Mouse (Mus musculus) heart, embryonic 16.5 days (tissue): ENCODE results near the gene Capn10. TPM values are rescaled to one million over a fixed set of nuclear protein-coding genes. Genes with fewer than 3 reads are reported as not detected.

Experiments
- ATAC-seq: fragments of 200-750 bp; cut with Nextera tagmentation; replicated peaks from 2 replicates; pipeline ENCODE4 v1.8.0; 2017; ENCODE audit warnings: moderate number of reproducible peaks; ENCODE audit not compliant: insufficient read depth, low FRiP score; ENCODE audit errors: extremely low read depth
- H3K27ac ChIP-seq: fragments of 300-500 bp; sonication (generic); 2 replicates; pipeline ENCODE4 v1.5.1; 2014; ENCODE audit warnings: mild to moderate bottlenecking, low read length, control low read depth, moderate library complexity
- H3K27me3 ChIP-seq: fragments of 300-500 bp; sonication (generic); 2 replicates; pipeline ENCODE4 v1.6.1; 2014; ENCODE audit warnings: low read length, mixed read lengths; ENCODE audit not compliant: control insufficient read depth, insufficient read depth
- H3K36me3 ChIP-seq: fragments of 300-500 bp; sonication (generic); 2 replicates; pipeline ENCODE4 v1.6.1; 2014; ENCODE audit not compliant: control insufficient read depth, insufficient read depth
- H3K4me1 ChIP-seq: fragments of 300-500 bp; sonication (generic); 2 replicates; pipeline ENCODE4 v1.6.1; 2014; ENCODE audit warnings: low read length, mixed read lengths; ENCODE audit not compliant: control insufficient read depth, insufficient read depth
- H3K4me2 ChIP-seq: fragments of 300-500 bp; sonication (generic); 2 replicates; pipeline ENCODE4 v1.6.1; 2014; ENCODE audit warnings: low read depth, mild to moderate bottlenecking, control low read depth, low read length
- H3K4me3 ChIP-seq: fragments of 300-500 bp; sonication (generic); 2 replicates; pipeline ENCODE4 v1.5.1; 2014; ENCODE audit warnings: mild to moderate bottlenecking, control low read depth, low read length
- H3K9ac ChIP-seq: fragments of 300-500 bp; sonication (generic); 2 replicates; pipeline ENCODE4 v1.6.1; 2014; ENCODE audit warnings: low read length, control low read depth
- H3K9me3 ChIP-seq: fragments of 300-500 bp; sonication (generic); replicated peaks from 2 replicates; pipeline ENCODE4 v1.6.1; 2016; ENCODE audit warnings: low read length; ENCODE audit not compliant: control insufficient read depth
- WGBS: fragments of 180-500 bp; shearing (Covaris S2); extraction: QIAGEN DNeasy Blood & Tissue Kit; methylation state at CpG from one replicate; pipeline ENCODE4 v1.1.7; 2014; 5-methylcytosine and 5-hydroxymethylcytosine counted together
- polyA plus RNA-seq: library from polyadenylated mRNA; unstranded; fragments of >200 nt; fragmentation: Nextera tagmentation; extraction: Ambion mirVana; gene quantifications from 2 replicates; pipeline ENCODE4 v1.2.1, GENCODE M21; 2015

Capn10 gene
- polyA plus RNA-seq, 1 experiment from 2014 or later = 27.1 TPM

DNA sequence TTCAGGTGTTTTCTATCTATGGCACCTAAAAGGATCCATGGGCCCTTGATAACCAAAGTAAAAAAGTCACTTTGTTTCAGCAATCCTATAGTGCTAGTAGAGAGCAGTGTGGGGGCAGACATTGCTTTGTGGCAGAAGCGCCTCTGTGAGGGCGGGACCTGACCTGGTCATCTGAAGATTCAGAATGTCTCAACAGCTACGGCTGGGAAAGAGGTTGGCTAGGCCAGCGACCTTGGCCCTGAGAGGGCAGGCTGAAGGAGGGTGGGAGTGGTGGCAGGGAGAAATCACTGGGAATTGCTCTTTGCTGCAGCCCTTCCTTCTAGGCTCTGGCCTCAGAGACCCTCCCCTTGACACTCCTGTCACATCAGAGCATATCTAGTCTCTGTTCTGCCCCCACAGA, 19.9 kb upstream of the Capn10 start:
- 75% methylated on average over 4 of the region's 4 CpGs for WGBS
- H3K4me3 ChIP-seq = no peak overlapping the region
- H3K4me1 ChIP-seq = peaks cover 19% of the 10 kb centered on the region
- no peaks in the 10 kb centered on the region for H3K9me3 ChIP-seq
- peaks cover 44% of the 10 kb centered on the region for H3K36me3 ChIP-seq
- H3K27ac ChIP-seq = no peak overlapping the region
- no peaks in the 10 kb centered on the region for H3K27me3 ChIP-seq
- no peak overlapping the region for H3K4me2 ChIP-seq
- ATAC-seq = no peak
- no peak overlapping the region for H3K9ac ChIP-seq

DNA sequence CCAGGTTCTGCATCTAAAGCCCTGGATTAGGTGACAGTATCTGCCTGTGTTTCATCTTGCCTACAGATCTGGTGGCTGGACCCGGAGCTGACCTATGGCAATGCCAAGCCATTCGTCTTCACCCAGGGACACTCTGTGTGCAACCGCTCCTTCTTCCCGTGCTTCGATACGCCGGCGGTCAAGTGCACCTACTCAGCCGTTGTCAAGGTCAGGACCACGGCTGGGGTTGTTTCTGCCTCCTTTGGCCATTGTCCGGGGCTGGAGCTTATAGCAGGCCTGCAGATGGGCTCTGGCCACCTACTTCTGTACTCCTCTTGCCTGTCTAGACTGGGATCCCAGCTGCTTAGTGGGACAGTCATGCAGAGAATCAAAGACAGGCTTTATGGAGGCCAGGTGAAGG, 19.2 kb upstream of the Capn10 start:
- no peak overlapping the region for H3K9ac ChIP-seq

DNA sequence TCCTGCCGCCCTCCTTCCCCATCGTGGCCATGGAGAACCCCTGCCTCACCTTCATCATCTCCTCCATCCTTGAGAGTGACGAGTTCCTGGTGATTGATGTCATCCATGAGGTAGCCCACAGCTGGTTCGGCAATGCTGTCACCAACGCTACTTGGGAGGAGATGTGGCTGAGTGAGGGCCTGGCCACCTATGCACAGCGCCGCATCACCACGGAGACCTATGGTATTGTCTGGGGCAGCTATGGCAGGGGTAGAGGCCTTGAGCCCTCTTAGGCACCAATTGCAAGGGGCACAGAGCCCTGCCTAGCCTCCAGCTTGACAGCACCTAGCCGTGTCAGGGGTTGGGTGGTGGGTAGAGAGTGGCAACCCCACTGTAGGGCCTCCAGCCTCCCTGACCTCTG, 17.5 kb upstream of the Capn10 start:
- H3K27ac ChIP-seq = no peak overlapping the region
- H3K4me1 ChIP-seq = peaks cover 21% of the 10 kb centered on the region
- no peak overlapping the region for H3K9ac ChIP-seq
- H3K27me3 ChIP-seq = no peaks in the 10 kb centered on the region
- no peaks in the 10 kb centered on the region for H3K9me3 ChIP-seq
- H3K4me2 ChIP-seq = no peak overlapping the region
- ATAC-seq = no peak
- WGBS = 91% methylated on average over 9 of the region's 9 CpGs
- no peak overlapping the region for H3K4me3 ChIP-seq
- peaks cover 50% of the 10 kb centered on the region for H3K36me3 ChIP-seq

More for the DNA sequence above, 19.2 kb upstream of the Capn10 start:
- Histone ChIP-seq H3K9me3 (no peaks in the 10 kb centered on the region), H3K4me2 (no peak overlapping the region), H3K4me3 (no peak overlapping the region), H3K4me1 (peaks cover 12% of the 10 kb centered on the region), H3K27ac (no peak overlapping the region), H3K27me3 (no peaks in the 10 kb centered on the region), H3K36me3 (peaks cover 50% of the 10 kb centered on the region)
- ATAC-seq = no peak
- WGBS = 92% methylated on average over 11 of the region's 11 CpGs

DNA sequence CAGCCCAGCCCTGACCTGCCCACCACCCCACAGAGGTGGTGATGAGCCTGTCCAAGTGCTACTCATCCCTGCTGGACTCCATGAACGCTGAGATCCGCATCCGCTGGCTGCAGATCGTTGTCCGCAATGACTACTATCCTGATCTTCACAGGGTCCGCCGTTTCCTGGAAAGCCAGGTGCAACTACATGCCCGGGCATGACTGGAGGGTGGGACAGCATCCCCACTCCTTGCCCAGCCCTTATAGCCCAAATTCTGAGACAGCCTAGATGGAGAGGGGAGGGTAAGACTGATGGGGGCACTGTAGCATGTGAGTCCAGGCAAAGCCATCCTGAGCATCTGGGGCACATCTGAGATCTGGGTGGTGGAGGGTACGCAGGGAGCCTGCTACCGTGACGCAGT, 15.0 kb upstream of the Capn10 start:
- Histone ChIP-seq H3K4me3 (no peak overlapping the region), H3K9ac (no peak overlapping the region), H3K27ac (no peak overlapping the region), H3K4me2 (no peak overlapping the region), H3K9me3 (no peaks in the 10 kb centered on the region), H3K4me1 (peaks cover 19% of the 10 kb centered on the region), H3K27me3 (no peaks in the 10 kb centered on the region), H3K36me3 (peaks cover 50% of the 10 kb centered on the region)
- WGBS = 96% methylated on average over 11 of the region's 11 CpGs
- ATAC-seq = no peak

DNA sequence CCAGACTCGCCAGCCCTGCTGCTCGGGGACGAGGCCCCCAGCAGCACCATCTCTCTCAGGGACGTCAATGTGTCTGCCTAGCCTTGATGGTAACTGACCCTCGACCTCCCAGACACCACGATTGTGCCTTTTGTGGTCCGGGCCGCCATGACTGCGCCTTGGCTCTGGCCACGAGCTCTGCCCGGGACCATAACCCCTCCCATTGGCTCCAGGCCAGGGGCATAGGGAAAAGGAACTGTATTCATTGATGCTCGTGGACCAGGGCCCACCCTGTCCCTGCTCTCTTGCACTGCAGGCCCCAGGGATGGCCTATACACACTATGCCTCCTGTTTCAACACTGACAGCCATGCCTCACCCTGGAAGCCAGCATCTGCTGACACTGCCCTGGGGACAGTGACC, 14.4 kb upstream of the Capn10 start:
- peaks cover 50% of the 10 kb centered on the region for H3K36me3 ChIP-seq
- ATAC-seq = no peak
- 83% methylated on average over 12 of the region's 12 CpGs for WGBS

DNA sequence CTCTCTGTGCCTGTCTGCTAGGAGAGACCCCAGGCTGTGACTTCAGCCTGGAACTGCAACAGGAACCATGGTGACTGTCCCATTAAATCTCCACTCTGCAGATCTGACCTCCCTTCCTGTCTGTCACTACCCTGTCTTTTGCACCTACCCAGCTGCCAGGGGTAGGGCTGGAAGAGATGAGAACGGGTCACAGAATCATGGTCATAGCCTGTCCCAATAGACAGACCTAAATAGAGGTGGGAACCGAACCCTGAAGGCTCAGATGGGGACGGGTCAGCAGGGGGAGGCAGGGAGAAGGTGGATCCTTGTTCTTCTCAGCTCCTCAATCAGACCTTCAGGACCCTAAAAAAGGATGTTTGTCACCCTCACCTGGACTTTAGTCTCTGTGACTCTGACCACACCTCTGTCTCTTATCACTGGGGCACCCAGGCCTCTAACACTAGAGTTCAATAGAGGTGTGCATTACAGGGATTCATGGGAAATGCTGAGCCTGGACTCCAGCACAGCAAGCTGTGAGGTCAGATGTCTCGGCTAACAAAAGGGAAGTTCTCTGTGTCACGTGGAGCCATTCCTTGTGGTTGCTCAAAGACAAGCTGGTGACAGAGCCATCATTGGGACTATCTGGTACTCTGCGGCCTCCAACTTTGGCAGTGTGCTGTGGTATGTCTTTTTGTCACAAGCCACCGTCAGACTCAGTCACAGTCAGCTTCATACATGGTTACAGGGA, 13.5 kb upstream of the Capn10 start:
- H3K27me3 ChIP-seq = no peaks in the 10 kb centered on the region
- H3K9me3 ChIP-seq = no peaks in the 10 kb centered on the region
- peaks cover 42% of the 10 kb centered on the region for H3K36me3 ChIP-seq
- no peak overlapping the region for H3K4me2 ChIP-seq
- 65% methylated on average over 7 of the region's 7 CpGs for WGBS
- peaks cover 19% of the 10 kb centered on the region for H3K4me1 ChIP-seq
- H3K9ac ChIP-seq = no peak overlapping the region
- peak; percentile 28 for ATAC-seq
- no peak overlapping the region for H3K4me3 ChIP-seq
- H3K27ac ChIP-seq = peak overlapping the region; percentile 82

More for the DNA sequence above, 14.4 kb upstream of the Capn10 start:
- no peaks in the 10 kb centered on the region for H3K27me3 ChIP-seq
- H3K27ac ChIP-seq = no peak overlapping the region
- no peak overlapping the region for H3K4me3 ChIP-seq
- H3K4me2 ChIP-seq = no peak overlapping the region
- H3K4me1 ChIP-seq = peaks cover 19% of the 10 kb centered on the region
- no peaks in the 10 kb centered on the region for H3K9me3 ChIP-seq
- H3K9ac ChIP-seq = no peak overlapping the region

DNA sequence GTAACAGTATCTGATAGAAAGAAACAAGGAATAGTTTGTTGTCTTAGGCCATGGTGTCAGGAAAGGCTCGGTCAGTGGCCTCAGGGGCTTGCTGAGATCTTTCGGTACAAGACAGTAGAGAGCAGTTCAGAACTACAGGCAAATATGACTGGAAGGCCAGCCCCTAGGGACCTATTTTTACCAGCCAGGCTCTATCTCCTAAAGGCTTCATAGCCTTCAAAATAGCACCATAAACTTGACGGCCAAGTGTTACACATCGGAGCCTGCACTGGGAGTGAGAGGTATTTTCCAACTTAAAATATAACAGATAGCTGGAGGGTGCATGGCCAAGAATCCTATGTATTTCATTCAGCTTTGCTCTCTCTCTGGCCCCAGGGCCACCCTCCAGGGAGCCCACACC, 12.7 kb upstream of the Capn10 start:
- Histone ChIP-seq H3K36me3 (peaks cover 33% of the 10 kb centered on the region), H3K4me2 (peak overlapping the region; percentile 19; the same call in 1 of the 2 replicates), H3K9ac (0 out of 2 replicates have a peak overlapping the region, but pooled peaks have one; percentile 4), H3K27ac (peak overlapping the region; percentile 82), H3K4me3 (no peak overlapping the region), H3K4me1 (peaks cover 19% of the 10 kb centered on the region), H3K27me3 (no peaks in the 10 kb centered on the region), H3K9me3 (no peaks in the 10 kb centered on the region)
- peak; percentile 60 for ATAC-seq
- 56% methylated on average over 4 of the region's 4 CpGs for WGBS

DNA sequence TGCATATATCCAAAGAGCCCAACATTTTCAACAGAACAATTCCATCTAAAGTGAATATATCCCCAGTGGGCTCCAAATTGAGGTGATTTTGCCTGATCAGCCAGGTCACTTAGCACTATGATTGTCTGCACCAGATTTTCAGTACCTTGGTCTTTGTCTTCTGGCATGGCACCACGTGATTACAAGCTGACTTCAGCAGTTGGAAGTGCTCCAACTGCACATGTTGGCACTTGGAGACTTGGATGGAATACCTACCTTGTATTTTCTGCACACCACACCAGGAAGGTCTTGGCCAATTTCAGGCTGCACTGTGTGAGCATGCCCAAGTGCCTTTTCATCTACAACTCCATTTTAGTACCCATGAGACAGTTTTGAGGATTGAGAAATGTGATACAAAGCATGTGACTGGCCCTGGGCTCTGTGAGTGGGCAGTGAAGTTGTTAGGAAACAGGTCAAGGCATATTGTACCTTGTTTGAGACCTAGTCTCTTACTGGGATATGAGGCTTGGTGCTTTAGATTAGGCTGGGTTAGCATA, 3.9 kb upstream of the Capn10 start:
- Histone ChIP-seq H3K4me3 (no peak overlapping the region), H3K27ac (no peak overlapping the region), H3K9me3 (peaks cover 7% of the 10 kb centered on the region; the same call in 1 of the 2 replicates), H3K36me3 (no peaks in the 10 kb centered on the region), H3K9ac (no peak overlapping the region), H3K27me3 (0 out of 2 replicates have a peak, but pooled peaks cover 3% of the 10 kb centered on the region), H3K4me2 (no peak overlapping the region), H3K4me1 (peaks cover 11% of the 10 kb centered on the region)
- ATAC-seq = no peak
- 10% methylated on average over 1 of the region's 1 CpGs for WGBS

DNA sequence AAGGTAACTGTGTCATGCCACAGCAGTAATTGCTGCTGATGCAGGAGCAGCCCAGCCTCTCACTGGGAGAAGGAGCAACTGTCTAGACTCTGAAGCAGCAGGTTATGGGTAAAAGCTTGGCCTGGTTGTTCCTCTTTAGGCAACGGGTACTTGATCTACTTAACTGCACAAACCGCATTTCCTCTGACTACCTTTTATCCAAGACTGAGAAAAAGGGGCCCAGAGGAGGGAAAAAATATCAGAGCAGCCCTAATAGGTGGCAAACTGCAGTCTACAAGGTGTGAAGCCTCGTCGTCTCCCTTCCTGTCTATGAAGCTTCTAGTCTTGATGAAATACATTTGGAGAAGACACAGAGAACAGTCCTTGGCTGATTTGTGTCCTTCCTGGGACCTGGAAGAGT, 565 bp upstream of the Capn10 start:
- no peak for ATAC-seq
- H3K4me1 ChIP-seq = peaks cover 21% of the 10 kb centered on the region
- peak overlapping the region; percentile 86 for H3K9ac ChIP-seq
- WGBS = 75% methylated on average over 4 of the region's 4 CpGs
- peak overlapping the region; percentile 93 for H3K4me3 ChIP-seq
- H3K36me3 ChIP-seq = peaks cover 8% of the 10 kb centered on the region
- peak overlapping the region; percentile 94 for H3K4me2 ChIP-seq
- peak overlapping the region; percentile 99 for H3K27ac ChIP-seq
- peaks cover 7% of the 10 kb centered on the region; the same call in 1 of the 2 replicates for H3K9me3 ChIP-seq
- H3K27me3 ChIP-seq = 0 out of 2 replicates have a peak, but pooled peaks cover under 1% of the 10 kb centered on the region
